Mouse (Mus musculus) right cerebral cortex, postnatal 14 days (tissue): ENCODE results near the gene Gm20388.

Experiments used
- DNase-seq: peaks from one replicate; pipeline ENCODE4 v3.0.0; 2022

Gene Gm20388

GRCm38 (mm10) chr8:119910547-119911257 lies at the start of gene Gm20388:
Gene Gm20388 (plus strand): TSS chr8:119910841.
- DNase-seq, result peak; percentile 90

GRCm38 (mm10) chr8:119861706-119862389 lies 48.8 kb upstream of the Gm20388 start, which contains the start of gene Klhl36:
Gene Klhl36 (plus strand): TSS chr8:119862266.
- DNase-seq, result peak; percentile 95

- DNase-seq, result no peak
Measured at GRCm38 (mm10) chr8:119862390-119862734, 48.3 kb upstream of the Gm20388 start.

- no peak for DNase-seq
Measured at GRCm38 (mm10) chr8:119862749-119863148, 47.9 kb upstream of the Gm20388 start.

- no peak for DNase-seq
Measured at GRCm38 (mm10) chr8:119869616-119870015, 41.0 kb upstream of the Gm20388 start.

GRCm38 (mm10) chr8:119873181-119873580 lies 37.5 kb upstream of the Gm20388 start:
- no peak for DNase-seq

GRCm38 (mm10) chr8:119881301-119881700 lies 29.3 kb upstream of the Gm20388 start:
- DNase-seq, result no peak

- no peak for DNase-seq
Measured at GRCm38 (mm10) chr8:119881917-119882316, 28.7 kb upstream of the Gm20388 start.

GRCm38 (mm10) chr8:119883281-119883680 lies 27.4 kb upstream of the Gm20388 start:
- no peak for DNase-seq

GRCm38 (mm10) chr8:119885612-119886011 lies 25.0 kb upstream of the Gm20388 start:
- no peak for DNase-seq

- peak; percentile 26 for DNase-seq
Measured at GRCm38 (mm10) chr8:119887130-119887529, 23.5 kb upstream of the Gm20388 start.

- no peak for DNase-seq
Measured at GRCm38 (mm10) chr8:119888012-119888411, 22.6 kb upstream of the Gm20388 start.

GRCm38 (mm10) chr8:119897069-119897468 lies 13.6 kb upstream of the Gm20388 start:
- DNase-seq, result no peak

- DNase-seq, result no peak
Measured at GRCm38 (mm10) chr8:119897933-119898332, 12.7 kb upstream of the Gm20388 start.

- no peak for DNase-seq
Measured at GRCm38 (mm10) chr8:119901349-119901748, 9.3 kb upstream of the Gm20388 start.

GRCm38 (mm10) chr8:119901952-119902351 lies 8.7 kb upstream of the Gm20388 start:
- no peak for DNase-seq

- DNase-seq, result no peak
Measured at GRCm38 (mm10) chr8:119904323-119904911, 6.2 kb upstream of the Gm20388 start.

- DNase-seq, result no peak
Measured at GRCm38 (mm10) chr8:119909944-119910546, 596 bp upstream of the Gm20388 start, which contains the start of gene Usp10. Gene Usp10 (plus strand): TSS chr8:119910360.

- no peak for DNase-seq
Measured at GRCm38 (mm10) chr8:119911258-119911962, 769 bp downstream of the Gm20388 start.

GRCm38 (mm10) chr8:119912643-119913042 lies 2.0 kb downstream of the Gm20388 start:
- no peak for DNase-seq

GRCm38 (mm10) chr8:119913181-119913580 lies 2.5 kb downstream of the Gm20388 start:
- no peak for DNase-seq

GRCm38 (mm10) chr8:119914161-119914560 lies 3.5 kb downstream of the Gm20388 start:
- no peak for DNase-seq

GRCm38 (mm10) chr8:119915298-119915697 lies 4.7 kb downstream of the Gm20388 start:
- DNase-seq, result no peak
